Mouse (Mus musculus): Measurements from ENCODE around the gene Zfp423.

DNA sequence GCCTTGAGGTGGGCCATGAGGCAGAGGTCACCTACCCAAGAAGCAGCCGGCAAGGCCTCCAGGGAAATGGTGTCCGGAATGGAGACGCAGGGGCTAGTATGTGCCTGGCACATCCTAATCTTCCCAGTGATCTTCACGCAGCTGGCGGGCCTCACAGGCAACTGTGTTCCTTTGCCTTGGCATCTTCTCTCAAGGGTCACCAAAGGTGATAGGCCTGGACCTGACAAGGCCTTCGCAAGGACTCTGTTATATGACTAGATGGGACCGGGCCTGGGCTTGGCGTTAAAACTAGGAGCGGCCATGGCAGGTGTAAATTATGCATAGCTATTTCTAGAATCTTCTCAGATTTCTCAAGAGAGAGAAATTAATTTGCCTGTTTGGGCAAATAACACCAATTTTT lies 303.4 kb downstream of the Zfp423 start:
- no peak for TF ChIP-seq CTCF (IDR thresholded peaks at IDR 0.05; ENCODE audit: borderline replicate concordance, control insufficient read depth, extremely low read depth, insufficient read depth, low read length, poor library complexity)
- TF ChIP-seq POLR2A (IDR thresholded peaks at IDR 0.05; ENCODE audit: control insufficient read depth, extremely low read depth, insufficient read depth, low read length, poor library complexity) = no peak
